Mouse (Mus musculus) granulocyte monocyte progenitor cell, adult 5-6 weeks (primary cell): Measurements from ENCODE around the gene Mpp6. TPM values are rescaled to one million over a fixed set of nuclear protein-coding genes. Genes with fewer than 3 reads are reported as not detected.

ENCODE experiments used
- ATAC-seq: replicated peaks from 2 replicates; pipeline ENCODE4 v1.8.0; 2016; ENCODE audit warnings: mild to moderate bottlenecking, moderate TSS enrichment, inconsistent platforms; ENCODE audit not compliant: poor library complexity, severe bottlenecking
- total RNA-seq, 2 experiments: library from RNA; stranded (forward) in 1 of 2; stranded (reverse) in 1 of 2; fragments of 200-712, 200-1000 nt in 1 of 2; fragments of >200 nt in 1 of 2; fragmentation: Nextera tagmentation in 1 of 2; gene quantifications; 2 replicates each; pipeline ENCODE4 v1.2.3; 2014 to 2017

Gene Mpp6
- total RNA-seq, 2 experiments from 2014 or later: 104 to 174 TPM

DNA sequence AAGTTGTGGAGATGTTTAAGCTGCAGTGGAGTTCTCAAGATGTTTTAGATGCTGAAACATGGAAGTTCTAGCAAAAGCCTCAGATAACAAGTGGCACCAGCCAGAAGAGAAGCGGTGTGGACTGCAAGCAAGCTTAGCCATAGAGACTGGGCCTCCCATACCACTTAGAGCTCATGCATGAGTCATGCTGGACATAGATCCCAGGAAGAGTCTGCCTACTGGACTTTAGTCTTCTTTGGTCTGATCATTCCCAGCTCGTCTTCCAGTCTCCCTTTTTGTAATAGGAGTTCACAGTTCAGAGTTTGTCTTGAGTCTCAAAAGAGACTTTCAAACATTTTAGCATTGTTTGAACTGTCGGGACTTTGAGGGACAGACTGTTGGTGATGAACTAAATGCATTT, 29.5 kb downstream of the Mpp6 start:
- no peak for ATAC-seq

DNA sequence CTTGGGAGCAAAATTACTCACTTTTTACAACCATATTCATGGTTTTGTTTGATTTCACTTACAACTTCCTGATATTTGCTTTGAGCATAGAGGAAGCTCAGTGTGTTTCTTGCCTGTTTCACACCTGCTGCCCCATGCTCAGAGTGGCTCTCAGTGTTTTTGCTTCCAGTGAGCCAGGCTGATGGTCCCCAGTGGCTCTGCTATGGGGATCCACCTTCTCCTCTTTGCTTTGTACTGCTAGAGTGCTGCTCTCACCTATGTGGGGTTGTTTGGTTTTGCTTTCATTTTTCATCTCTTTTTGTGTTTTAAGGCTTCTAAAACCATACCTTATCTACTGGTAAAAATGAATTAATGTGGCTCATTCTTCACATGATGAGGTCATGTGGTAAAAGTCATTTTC, 36.1 kb downstream of the Mpp6 start:
- no peak for ATAC-seq

DNA sequence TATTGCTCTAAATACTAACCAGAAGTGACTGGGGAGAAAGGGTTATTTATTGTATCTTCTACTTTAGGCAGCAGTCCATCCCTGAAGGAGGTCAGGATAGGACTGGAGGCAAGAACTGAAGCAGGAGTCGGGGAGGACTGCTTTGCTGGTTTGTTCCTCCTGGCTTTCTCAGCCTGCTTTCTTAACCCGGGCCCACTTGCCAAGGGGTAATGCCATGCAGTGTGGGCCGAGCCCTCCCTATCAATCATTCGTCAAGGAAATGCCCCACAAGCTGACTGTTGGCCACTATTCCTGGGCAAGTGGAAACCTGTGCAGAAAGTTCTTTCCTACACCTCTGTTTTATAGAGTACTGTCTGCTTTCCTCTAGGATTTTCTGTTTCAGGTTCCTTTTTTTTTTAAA, 39.3 kb downstream of the Mpp6 start:
- no peak for ATAC-seq

DNA sequence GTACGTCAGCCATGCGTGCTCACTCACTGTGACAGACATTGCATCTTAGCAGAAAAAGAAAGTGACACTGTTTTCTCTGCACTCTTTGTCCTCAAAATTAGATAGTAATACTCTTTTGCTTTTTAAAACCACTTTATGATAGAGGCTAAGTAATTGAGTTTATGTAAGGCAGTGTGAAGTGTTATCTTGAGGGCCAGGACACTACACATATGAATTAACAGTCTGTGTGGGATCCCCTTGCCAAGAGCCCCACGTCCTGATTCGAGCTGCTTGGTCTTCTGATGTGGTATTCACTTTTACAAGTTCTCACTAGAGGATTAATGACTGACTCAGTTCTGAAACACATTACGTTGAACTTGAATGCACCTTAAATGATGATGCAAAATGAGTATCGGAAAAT, 49.8 kb downstream of the Mpp6 start:
- no peak for ATAC-seq

DNA sequence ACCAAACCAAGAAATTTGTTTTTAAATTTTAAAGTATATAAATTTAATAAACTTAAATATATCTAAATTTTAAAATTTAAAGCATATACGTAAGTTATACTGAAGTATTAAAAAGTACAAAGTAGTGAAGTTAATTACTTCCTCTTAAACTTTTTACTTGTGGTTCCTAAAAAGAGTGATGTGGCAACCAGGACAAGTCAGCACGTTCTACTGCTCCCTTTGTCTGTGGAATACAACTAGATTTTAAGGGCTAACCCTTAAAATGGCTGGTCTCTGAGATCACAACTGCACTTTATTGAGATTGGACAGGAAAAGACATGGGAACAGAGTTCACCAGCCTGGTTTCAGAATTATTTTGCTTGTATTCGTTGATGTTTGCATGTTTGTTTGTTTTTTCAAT, 53.0 kb downstream of the Mpp6 start:
- peak; percentile 93 for ATAC-seq

DNA sequence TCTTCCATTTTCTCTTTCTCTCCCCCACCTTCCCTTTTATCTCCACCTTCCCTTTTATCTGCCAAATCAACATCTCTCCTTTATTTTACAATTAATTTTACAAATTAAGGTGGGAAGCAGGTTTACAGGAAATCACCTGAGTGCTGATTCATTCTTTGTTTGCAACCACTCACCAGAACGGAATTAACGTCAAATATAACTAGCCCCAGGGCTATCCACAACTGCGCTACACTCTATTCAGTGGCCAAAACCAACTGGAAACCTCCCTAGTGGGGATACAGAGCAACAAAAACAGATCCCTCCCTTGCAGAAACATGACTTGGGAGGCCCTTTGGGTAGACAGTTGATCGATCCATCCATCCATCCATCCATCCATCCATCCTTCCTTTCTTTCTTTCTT, 58.8 kb downstream of the Mpp6 start:
- ATAC-seq: no peak

DNA sequence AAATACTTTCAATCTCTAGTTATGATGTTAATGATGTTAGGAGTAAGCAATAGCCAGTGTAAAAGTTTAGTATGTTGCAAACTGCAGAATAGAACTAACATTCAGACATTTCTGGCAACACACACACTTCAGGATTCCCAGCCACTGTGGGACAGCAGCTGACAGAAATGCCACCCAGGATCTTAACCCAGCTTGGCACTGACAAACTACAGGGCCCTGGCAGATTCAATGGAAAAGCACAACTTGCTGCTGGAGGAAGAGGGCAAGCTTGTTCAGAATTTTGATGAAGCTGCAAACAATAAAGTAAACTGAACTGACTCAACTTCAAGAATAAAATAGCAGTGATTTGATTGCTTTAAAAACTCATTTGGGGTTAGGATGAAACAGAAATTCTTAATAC, 59.7 kb downstream of the Mpp6 start:
- ATAC-seq: no peak

DNA sequence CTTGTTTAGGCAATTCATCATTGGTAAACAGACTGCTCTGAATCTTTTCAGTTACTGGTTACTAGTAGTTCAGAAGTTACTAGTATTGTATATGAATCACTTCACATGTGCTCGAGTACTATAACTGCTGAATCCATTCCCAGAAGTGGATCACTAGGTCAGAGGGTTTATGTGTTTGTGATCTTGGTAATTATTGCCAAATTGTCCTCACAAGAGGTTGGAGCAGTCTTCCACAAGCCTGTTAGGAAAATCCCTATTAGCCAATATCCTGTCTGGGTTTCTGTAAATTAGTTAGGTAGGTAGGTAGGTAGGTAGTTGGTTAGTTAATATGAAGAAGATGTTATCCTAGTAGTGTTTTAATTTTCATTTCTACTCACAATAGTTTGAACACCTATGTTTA, 65.7 kb downstream of the Mpp6 start:
- no peak for ATAC-seq

DNA sequence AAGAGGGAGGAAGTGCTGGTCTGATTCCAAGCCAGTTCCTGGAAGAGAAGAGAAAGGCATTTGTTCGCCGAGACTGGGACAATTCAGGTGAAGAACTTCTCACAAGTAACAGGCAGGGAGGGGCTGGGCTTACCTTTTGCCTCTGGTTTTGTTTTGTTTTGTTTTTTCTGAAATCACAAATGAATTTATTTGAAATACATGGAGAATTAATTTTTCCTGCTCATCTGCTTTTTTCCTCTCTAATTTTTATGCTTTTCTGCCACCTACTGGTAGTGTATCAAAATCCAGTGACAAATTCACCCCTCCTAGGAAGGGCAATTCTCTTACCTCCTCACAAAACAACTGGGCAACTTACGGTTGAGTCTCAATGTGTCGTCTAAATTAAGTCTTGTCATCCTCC, 70.1 kb downstream of the Mpp6 start:
- no peak for ATAC-seq

DNA sequence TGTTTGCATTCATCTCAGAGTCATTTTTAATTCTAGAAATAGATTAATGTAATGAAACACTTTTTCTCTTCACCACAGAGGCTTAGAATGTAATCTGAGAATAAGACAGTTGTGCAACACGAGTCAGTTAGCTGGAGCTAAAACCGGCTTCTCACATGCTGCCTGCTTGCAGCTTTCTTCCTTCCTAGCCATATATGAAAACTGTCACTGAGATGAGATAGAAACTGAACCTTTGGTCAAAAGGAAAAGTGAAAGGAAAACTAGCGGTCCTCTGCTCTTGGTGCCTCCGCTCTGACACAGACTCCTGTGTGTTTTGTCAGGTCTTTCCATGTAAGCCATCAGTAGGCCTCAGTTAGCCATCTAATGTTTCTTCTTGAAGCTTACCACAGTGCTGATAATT, 77.9 kb downstream of the Mpp6 start:
- peak; percentile 75 for ATAC-seq

DNA sequence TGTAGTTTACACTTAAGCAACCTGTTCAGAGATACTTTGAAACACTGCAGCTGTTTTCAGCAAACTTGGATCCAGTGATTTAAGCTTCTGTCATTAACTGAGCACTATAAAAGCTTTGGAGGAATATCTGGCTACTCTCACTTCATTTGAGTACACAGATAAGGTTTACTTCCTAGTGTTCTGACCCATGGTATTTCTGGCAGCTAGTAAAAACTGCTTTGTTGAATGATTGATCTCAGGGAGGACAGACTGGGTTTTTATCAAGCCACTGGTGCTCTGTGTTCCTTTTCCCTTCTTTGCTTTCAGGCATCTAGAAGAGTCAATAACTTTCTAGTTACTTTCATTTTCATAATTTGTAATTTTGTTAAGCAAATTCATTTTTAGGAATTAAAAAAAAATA, 79.3 kb downstream of the Mpp6 start:
- ATAC-seq: no peak

DNA sequence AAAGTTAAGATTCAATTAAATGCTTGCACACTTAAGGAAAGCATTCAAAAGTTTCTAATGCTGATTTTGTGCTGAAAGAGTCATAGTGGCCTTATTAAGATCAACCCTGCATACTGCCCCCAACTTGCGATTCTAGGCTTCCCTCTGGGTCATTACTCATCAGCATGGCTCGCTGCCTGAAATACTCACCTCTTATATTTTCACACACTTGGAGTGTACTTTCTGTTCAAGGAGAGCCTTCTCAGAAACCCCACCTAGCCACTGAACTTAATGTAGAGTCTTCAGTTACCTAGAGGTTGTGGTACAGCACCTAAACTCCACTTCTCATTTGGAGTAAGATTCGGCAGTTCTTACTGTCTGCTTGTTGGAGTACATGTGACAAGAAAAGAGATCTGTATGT, 81.6 kb downstream of the Mpp6 start:
- no peak for ATAC-seq

DNA sequence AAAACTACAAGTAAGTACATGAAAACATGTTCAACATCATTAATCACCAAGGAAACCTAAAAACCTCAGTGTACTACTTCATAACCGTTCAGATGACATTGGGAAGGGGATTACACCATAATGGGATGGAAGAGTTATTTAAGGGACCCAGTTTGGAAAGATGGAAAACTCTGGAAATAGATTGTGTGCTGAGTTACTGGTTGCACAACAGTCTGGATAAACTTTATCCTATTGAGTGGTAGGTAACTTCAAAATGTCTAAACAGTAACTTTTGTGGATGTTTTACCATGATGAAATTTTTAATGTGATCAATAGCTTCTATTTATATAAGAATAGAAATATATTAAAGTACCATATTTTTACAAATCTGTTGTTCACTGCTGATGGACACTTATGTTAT, 82.1 kb downstream of the Mpp6 start:
- no peak for ATAC-seq

DNA sequence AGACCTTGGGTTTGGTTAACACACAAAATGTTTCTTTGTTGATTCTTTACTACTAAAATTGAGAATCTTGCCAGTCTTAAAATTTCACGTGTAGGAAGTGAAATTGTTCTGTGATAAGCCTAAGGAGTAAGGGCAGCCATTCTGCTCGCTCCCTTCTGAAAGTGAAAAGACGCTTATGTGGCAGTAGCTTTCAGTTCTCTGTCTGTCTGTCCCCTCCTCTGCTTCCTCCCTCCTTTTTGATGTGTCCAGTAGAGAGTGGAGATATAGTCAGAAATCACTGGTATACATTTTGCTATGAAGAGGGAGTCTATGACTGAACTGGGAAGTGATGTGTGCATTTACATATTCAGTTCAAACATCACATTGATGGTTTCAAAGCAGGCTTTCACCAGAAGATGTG, 82.8 kb downstream of the Mpp6 start:
- ATAC-seq: peak; percentile 37

DNA sequence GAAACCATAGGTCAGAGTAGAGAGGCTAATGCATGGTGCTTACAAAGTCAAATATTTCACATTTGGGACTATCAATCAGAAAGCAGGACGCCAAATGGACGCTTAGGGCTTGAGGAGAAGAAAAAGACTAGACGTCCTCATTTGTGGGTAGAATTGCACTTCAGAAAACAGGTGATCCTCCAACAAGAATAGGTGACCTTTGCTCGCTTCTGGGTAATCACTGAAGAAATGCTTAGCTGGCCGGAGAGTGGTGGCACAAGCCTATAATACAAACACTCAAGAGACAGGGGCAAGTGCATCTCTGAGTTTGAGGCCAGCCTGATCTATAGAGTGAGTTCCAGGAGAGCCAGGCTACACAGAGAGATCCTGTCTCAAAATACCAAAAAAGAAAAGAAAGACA, 83.8 kb downstream of the Mpp6 start:
- ATAC-seq: no peak

DNA sequence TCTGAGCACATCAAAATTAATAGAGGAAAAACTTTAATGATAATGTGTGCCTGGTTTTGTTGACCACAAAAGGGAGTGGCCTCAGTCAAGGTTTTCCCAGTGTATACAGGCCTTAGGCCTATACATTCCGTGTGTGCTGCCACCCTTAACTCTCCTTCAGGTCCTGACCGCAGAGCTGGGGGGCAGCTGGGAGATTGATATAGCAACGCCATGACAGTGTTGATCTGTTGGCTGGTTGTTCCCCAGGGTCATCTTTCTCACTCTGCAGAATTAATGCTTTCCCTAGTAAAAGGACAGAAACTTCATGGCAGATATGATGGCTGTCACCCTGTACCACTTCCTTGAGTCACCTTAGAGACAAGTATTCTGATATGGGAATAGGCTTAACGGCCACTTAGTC, 94.3 kb downstream of the Mpp6 start:
- no peak for ATAC-seq

DNA sequence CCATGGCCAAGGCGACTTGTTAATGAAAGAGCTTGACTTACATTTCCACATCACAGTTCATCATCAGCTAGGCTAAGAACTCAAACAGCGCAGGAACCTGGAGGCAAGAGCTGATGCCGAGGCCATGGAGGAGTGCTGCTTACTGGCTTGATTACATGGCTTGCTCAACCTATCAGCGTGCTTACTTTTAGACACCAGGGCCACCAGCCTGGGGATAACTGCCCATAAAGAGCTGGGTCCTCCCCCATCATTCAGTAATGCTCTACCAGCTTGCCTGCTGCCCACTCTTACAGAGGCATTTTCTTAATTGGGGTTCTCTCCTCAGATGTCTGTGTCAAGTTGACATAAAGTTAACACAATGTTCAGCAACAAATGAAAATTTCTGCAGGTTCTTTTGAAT, 95.1 kb downstream of the Mpp6 start:
- ATAC-seq: no peak

DNA sequence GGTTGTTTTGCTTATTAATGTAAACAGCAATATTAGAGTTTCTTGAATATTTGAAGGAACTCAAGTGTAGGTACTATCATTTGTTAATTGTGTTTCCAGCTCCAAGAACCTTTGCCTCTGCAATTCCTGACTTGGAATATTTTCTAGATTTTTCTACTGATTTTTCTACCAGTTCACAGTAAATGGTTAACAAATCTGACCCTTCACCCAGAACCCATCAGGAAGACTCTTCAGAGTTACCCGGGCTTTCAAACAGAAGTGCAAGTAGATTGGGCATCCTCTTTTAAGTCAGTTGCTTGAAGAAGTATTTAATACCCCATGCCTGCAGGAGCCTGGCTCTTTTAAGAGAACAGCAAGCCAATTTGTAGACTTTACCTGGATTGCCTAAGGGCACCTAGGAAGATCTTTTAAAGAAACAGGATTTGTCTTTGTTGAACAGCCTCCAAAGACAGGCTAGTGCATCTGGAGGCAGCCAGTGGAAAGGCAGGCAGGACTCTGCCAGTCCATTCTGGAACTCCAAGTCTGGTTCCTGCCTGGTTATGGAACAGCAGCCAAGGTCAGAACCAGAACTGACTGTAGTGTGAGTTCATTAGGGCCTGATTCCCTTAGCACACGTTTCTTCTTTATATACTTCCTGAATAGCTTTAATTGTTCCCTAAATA, 104.8 kb downstream of the Mpp6 start:
- ATAC-seq: no peak

DNA sequence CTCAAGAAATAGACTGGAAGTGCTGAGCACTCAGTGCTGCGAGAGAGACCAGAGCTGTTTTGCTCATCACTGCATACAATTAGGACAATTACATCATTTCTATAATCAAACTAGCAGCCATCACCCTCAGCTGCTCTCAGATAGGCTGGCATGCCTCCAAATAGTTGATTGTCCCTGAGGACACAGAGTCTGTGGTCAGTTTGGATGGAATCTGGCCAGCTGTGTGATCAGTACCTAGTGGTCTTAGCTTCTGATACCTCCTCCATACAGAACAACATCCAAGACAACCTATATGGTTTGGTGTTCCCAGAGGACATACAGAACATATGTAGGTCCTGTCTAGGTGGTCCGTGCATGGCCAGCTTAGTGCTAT, 105.3 kb downstream of the Mpp6 start:
- ATAC-seq: no peak

DNA sequence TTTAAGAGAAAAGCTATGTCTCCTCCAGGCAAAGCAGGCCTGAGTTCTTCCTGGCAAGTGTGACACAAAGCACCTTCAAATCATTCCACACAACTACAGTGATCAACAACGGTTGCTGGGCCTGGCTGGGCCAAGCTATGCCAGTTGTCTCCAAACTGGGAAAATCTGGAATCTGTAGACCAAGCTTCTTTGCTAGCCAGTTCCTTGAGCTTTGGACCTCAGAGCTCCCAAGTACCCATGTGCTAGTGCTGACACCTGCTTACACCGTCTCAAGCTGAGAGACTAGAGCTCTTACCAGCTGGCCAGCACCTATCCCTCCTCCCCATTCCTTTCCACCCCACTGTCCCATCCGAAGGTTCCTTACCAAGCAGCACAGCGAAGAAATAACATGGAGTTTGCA, 105.9 kb downstream of the Mpp6 start:
- ATAC-seq: no peak

DNA sequence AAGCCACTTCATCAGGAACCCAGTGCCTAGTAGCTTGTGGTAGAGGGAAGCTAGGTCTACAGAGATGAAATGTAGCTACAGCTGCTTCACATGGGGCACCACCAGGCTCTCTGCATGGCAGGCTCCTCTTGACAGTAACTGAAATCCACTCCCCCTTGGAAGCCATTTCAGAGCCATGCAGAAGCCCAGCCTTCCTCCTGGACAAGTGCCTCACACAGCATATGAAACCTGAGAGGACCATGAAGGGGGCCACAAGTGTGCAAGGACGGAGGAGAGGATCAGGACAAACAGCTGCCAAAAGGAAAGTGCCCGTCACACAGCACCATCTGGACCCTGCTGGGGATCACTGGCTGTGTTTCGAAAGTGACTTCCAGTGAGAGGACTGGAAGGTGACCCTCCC, 108.6 kb downstream of the Mpp6 start:
- no peak for ATAC-seq

DNA sequence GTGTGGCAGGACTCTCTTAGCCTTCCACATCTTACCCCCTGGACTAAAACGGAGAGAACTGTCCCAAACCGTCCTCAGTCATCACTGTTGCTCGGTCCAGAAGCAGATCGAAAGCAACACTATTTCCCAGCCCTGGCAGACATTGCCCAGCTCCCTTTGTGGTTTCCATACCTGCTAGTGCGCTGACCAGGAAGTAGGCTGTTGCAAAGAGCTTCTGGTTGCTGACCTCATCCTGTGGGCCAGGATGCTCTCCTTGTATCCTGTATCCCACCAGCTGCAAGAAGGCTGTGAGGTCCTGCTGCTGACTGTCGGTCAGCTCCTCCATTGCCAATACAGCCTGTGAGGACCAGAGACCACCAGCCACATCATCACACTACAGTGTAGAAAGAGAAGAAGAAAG, 109.0 kb downstream of the Mpp6 start:
- no peak for ATAC-seq

DNA sequence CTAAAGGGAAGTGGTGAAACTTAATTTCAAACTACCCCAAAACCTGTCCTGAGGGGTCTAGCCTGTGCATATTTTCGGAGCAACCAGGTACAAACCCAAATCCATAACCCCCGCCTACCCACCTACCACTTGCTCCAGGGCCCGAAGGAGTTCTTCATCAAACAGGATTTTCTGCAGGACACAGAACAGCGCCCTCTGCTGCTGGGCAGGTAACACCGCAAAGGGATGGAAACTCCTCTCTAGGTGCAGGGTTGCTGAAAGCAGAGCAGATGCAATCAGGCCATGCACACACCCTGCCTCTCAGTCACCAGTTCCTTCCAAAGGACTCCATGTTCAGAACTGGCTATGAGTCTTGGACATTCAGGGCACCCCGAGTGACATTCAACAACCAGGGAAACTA, 110.8 kb downstream of the Mpp6 start:
- ATAC-seq: peak; percentile 47; the same call in 1 of the 2 replicates
